In the genomic region with DNA sequence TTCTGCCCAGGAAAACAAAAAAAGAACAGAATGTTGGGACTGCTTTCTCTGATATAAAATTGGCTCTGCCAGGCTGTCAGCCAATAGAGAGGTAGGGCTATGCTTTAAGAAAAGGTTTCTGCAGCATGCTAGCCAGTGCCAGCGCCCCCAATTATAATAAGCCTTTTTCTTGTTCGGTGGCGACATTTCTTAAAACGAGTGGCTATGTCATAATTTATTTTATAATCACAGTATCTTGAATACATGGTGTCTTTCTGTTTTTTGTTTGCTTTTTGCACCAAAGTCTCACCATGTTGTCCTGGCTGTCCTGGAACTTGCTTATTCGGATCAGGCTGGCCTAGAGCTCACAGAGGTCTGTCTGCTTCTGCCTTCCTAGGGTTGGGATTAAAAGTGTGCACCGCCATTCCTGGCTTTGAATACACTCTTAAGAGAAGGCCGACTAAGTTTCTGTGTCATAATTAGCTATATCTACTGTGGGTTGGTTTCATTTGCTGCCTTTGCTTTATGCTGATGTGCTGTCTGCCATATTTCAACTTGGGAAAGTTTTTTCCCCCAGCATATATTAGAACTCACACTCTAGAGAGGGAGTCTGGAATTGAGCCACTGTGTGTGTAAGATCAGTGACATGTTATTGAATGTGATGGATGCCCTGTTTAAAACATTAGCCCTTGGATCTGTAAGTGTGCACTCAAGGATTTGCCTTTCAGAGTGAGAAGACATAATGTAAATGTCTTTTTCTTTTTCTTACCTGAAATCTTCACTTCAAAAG, we compare ENCODE assay signal across 8 mouse cellular contexts. TPM values are rescaled to one million over a fixed set of nuclear protein-coding genes. Genes with fewer than 3 reads are reported as not detected.
DNase-seq lines count a peak whose midpoint lies in the region; ATAC-seq and TF ChIP-seq lines count a peak whose summit lies in the region.

No protein-coding gene starts in this region.

- ATAC-seq in erythroblast, adult 5-6 weeks (replicated peaks; ENCODE audit: low FRiP score, poor library complexity, severe bottlenecking): no peak
- ATAC-seq in limb, embryonic 13.5 days (ENCODE audit: low FRiP score, low read depth): no peak
- ATAC-seq in stomach, embryonic 16.5 days (ENCODE audit: insufficient read depth, low FRiP score): no peak
- no peak for ATAC-seq in megakaryocyte-erythroid progenitor cell, adult 5-6 weeks (replicated peaks; ENCODE audit: low FRiP score, low TSS enrichment, poor library complexity, severe bottlenecking)
- no peak for ATAC-seq in erythroid progenitor cell, adult 5-6 weeks (replicated peaks; ENCODE audit: low FRiP score, poor library complexity, severe bottlenecking)

- H3K4me2 ChIP-seq in limb, embryonic 13.5 days (replicated peaks): peak overlapping the region; percentile 76
- peak overlapping the region; percentile 69 for H3K4me2 ChIP-seq in stomach, embryonic 16.5 days (ENCODE audit: low read depth, low read length)

- H3K9ac ChIP-seq in limb, embryonic 13.5 days: peak overlapping the region; percentile 91
- H3K9ac ChIP-seq in stomach, embryonic 16.5 days (ENCODE audit: low read length): peak overlapping the region; percentile 94; the same call in 1 of the 2 replicates

- DNase-seq in spleen, adult 2 months (ENCODE audit: low read depth in 1 of 2, low spot score in 2 of 2): no peak
- no peak for DNase-seq in spleen, adult 18-20 months

- peaks cover 15% of the 10 kb centered on the region for H3K36me3 ChIP-seq in erythroblast, embryonic 14.5 days (ENCODE audit: control insufficient read depth)
- peaks cover 2% of the 10 kb centered on the region for H3K36me3 ChIP-seq in spleen, adult 2 months (ENCODE audit: control insufficient read depth, insufficient read depth, low read length)
- H3K36me3 ChIP-seq in limb, embryonic 13.5 days: peaks cover 3% of the 10 kb centered on the region
- H3K36me3 ChIP-seq in stomach, embryonic 16.5 days (ENCODE audit: control insufficient read depth, insufficient read depth, low read length): no peaks in the 10 kb centered on the region

- no peaks in the 10 kb centered on the region for H3K9me3 ChIP-seq in erythroblast, embryonic 14.5 days (ENCODE audit: control insufficient read depth, low read length)
- H3K9me3 ChIP-seq in limb, embryonic 13.5 days: no peaks in the 10 kb centered on the region
- no peaks in the 10 kb centered on the region for H3K9me3 ChIP-seq in stomach, embryonic 16.5 days (replicated peaks; ENCODE audit: control insufficient read depth, low read length)

- H3K4me3 ChIP-seq in erythroblast, embryonic 14.5 days (replicated peaks): peak overlapping the region; percentile 97
- H3K4me3 ChIP-seq in spleen, adult 2 months (ENCODE audit: extremely low read depth, insufficient read depth, insufficient read length): peak overlapping the region; percentile 83; the same call in 1 of the 2 replicates
- H3K4me3 ChIP-seq in limb, embryonic 13.5 days: peak overlapping the region; percentile 92
- H3K4me3 ChIP-seq in stomach, embryonic 16.5 days (replicated peaks; ENCODE audit: low read length): peak overlapping the region; percentile 99

- no peak for TF ChIP-seq POLR2A in spleen, adult 2 months (IDR thresholded peaks at IDR 0.05; ENCODE audit: low read depth, low read length)

- no peaks in the 10 kb centered on the region for H3K27me3 ChIP-seq in erythroblast, embryonic 14.5 days (ENCODE audit: control insufficient read depth)
- no peaks in the 10 kb centered on the region for H3K27me3 ChIP-seq in spleen, adult 2 months (ENCODE audit: control insufficient read depth, insufficient read depth, low read length)
- no peaks in the 10 kb centered on the region for H3K27me3 ChIP-seq in limb, embryonic 13.5 days
- no peaks in the 10 kb centered on the region for H3K27me3 ChIP-seq in stomach, embryonic 16.5 days (ENCODE audit: control insufficient read depth, insufficient read depth, low read length)

- peaks cover 41% of the 10 kb centered on the region for H3K4me1 ChIP-seq in erythroblast, embryonic 14.5 days (ENCODE audit: control insufficient read depth)
- H3K4me1 ChIP-seq in spleen, adult 2 months (ENCODE audit: control insufficient read depth, insufficient read depth, insufficient read length): peaks cover 5% of the 10 kb centered on the region
- peaks cover 22% of the 10 kb centered on the region for H3K4me1 ChIP-seq in limb, embryonic 13.5 days
- peaks cover 20% of the 10 kb centered on the region for H3K4me1 ChIP-seq in stomach, embryonic 16.5 days (ENCODE audit: control insufficient read depth, insufficient read depth, low read length)

- WGBS in spleen, adult 2 months: 39% methylated on average over 7 of the region's 7 CpGs
- WGBS in limb, embryonic 13.5 days: 40% methylated on average over 7 of the region's 7 CpGs
- WGBS in stomach, embryonic 16.5 days: 43% methylated on average over 7 of the region's 7 CpGs

- TF ChIP-seq CTCF in spleen, adult 2 months (IDR thresholded peaks at IDR 0.05; ENCODE audit: extremely low read depth, insufficient read depth, insufficient read length, insufficient replicate concordance): no peak

- no peak overlapping the region for H3K27ac ChIP-seq in spleen, adult 2 months (ENCODE audit: insufficient read depth, low read length)
- no peak overlapping the region for H3K27ac ChIP-seq in limb, embryonic 13.5 days
- H3K27ac ChIP-seq in stomach, embryonic 16.5 days (ENCODE audit: low read length): peak overlapping the region; percentile 79

RNA-seq across cellular contexts. Expression of a gene that starts 1.4 kb away (rescaled TPM):
- polyA plus RNA-seq in erythroblast, embryonic 14.5 days (2012): 0.76 and 0.98 TPM in 2 replicates
- 33.4 and 41.6 TPM in 2 replicates for total RNA-seq in erythroblast, adult 5-6 weeks (2015; ENCODE audit: low replicate concordance)
- total RNA-seq in erythroblast, adult 5-6 weeks (2017; ENCODE audit: low replicate concordance): 32.6 and 38.3 TPM in 2 replicates
- 11.3 and 15.1 TPM in 2 replicates for polyA plus RNA-seq in spleen, adult 2 months (2012; rRNA removed)
- polyA plus RNA-seq in limb, embryonic 13.5 days (2015; fragmentation: Nextera tagmentation; extraction: Ambion mirVana): 53.0 and 53.1 TPM in 2 replicates
- polyA plus RNA-seq in stomach, embryonic 16.5 days (2015; fragmentation: Nextera tagmentation; extraction: Ambion mirVana): 34.0 and 38.4 TPM in 2 replicates
- total RNA-seq in megakaryocyte-erythroid progenitor cell, adult 5-6 weeks (2014; fragmentation: Nextera tagmentation): 35.3 and 40.0 TPM in 2 replicates
- 51.7 and 74.3 TPM in 2 replicates for total RNA-seq in megakaryocyte-erythroid progenitor cell, adult 5-6 weeks (2017)
- total RNA-seq in erythroid progenitor cell, adult 5-6 weeks (2015; ENCODE audit: low replicate concordance): 28.5 and 45.3 TPM in 2 replicates
- total RNA-seq in erythroid progenitor cell, adult 5-6 weeks (2017; ENCODE audit: low replicate concordance): 32.7 and 35.9 TPM in 2 replicates

RNA-seq across cellular contexts. Expression of a gene that starts 1.4 kb away (rescaled TPM):
- 1.2 TPM in 2 replicates for polyA plus RNA-seq in erythroblast, embryonic 14.5 days (2012)
- 11.3 and 15.9 TPM in 2 replicates for total RNA-seq in erythroblast, adult 5-6 weeks (2015; ENCODE audit: low replicate concordance)
- total RNA-seq in erythroblast, adult 5-6 weeks (2017; ENCODE audit: low replicate concordance): 12.8 and 13.7 TPM in 2 replicates
- polyA plus RNA-seq in spleen, adult 2 months (2012; rRNA removed): 24.8 and 26.8 TPM in 2 replicates
- polyA plus RNA-seq in limb, embryonic 13.5 days (2015; fragmentation: Nextera tagmentation; extraction: Ambion mirVana): 33.5 and 36.4 TPM in 2 replicates
- polyA plus RNA-seq in stomach, embryonic 16.5 days (2015; fragmentation: Nextera tagmentation; extraction: Ambion mirVana): 30.3 and 33.9 TPM in 2 replicates
- total RNA-seq in megakaryocyte-erythroid progenitor cell, adult 5-6 weeks (2014; fragmentation: Nextera tagmentation): 37.2 and 41.7 TPM in 2 replicates
- 17.6 and 28.0 TPM in 2 replicates for total RNA-seq in megakaryocyte-erythroid progenitor cell, adult 5-6 weeks (2017)
- 16.2 and 34.8 TPM in 2 replicates for total RNA-seq in erythroid progenitor cell, adult 5-6 weeks (2015; ENCODE audit: low replicate concordance)
- total RNA-seq in erythroid progenitor cell, adult 5-6 weeks (2017; ENCODE audit: low replicate concordance): 21.6 and 27.7 TPM in 2 replicates

RNA-seq across cellular contexts. Expression of a gene that starts 20.5 kb away (rescaled TPM):
- polyA plus RNA-seq in erythroblast, embryonic 14.5 days (2012): 0.05 and 0.06 TPM in 2 replicates
- total RNA-seq in erythroblast, adult 5-6 weeks (2015; ENCODE audit: low replicate concordance): not detected in 2 replicates
- total RNA-seq in erythroblast, adult 5-6 weeks (2017; ENCODE audit: low replicate concordance): not detected in 2 replicates
- 4.5 and 4.8 TPM in 2 replicates for polyA plus RNA-seq in spleen, adult 2 months (2012; rRNA removed)
- polyA plus RNA-seq in limb, embryonic 13.5 days (2015; fragmentation: Nextera tagmentation; extraction: Ambion mirVana): 13.8 TPM in 2 replicates
- polyA plus RNA-seq in stomach, embryonic 16.5 days (2015; fragmentation: Nextera tagmentation; extraction: Ambion mirVana): 7.0 and 9.2 TPM in 2 replicates
- not detected in 2 replicates for total RNA-seq in megakaryocyte-erythroid progenitor cell, adult 5-6 weeks (2014; fragmentation: Nextera tagmentation)
- total RNA-seq in megakaryocyte-erythroid progenitor cell, adult 5-6 weeks (2017): not detected in 2 replicates
- not detected in 2 replicates for total RNA-seq in erythroid progenitor cell, adult 5-6 weeks (2015; ENCODE audit: low replicate concordance)
- total RNA-seq in erythroid progenitor cell, adult 5-6 weeks (2017; ENCODE audit: low replicate concordance): 2.3 TPM in 1 of 2 replicates, not detected in the other

RNA-seq across cellular contexts. Expression of a gene that starts 32.6 kb away (rescaled TPM):
- polyA plus RNA-seq in erythroblast, embryonic 14.5 days (2012): 0.52 and 0.75 TPM in 2 replicates
- 3.8 and 11.0 TPM in 2 replicates for total RNA-seq in erythroblast, adult 5-6 weeks (2015; ENCODE audit: low replicate concordance)
- 2.2 and 3.2 TPM in 2 replicates for total RNA-seq in erythroblast, adult 5-6 weeks (2017; ENCODE audit: low replicate concordance)
- 30.9 and 31.0 TPM in 2 replicates for polyA plus RNA-seq in spleen, adult 2 months (2012; rRNA removed)
- 77.7 and 83.3 TPM in 2 replicates for polyA plus RNA-seq in limb, embryonic 13.5 days (2015; fragmentation: Nextera tagmentation; extraction: Ambion mirVana)
- polyA plus RNA-seq in stomach, embryonic 16.5 days (2015; fragmentation: Nextera tagmentation; extraction: Ambion mirVana): 54.6 and 60.2 TPM in 2 replicates
- 11.0 and 14.2 TPM in 2 replicates for total RNA-seq in megakaryocyte-erythroid progenitor cell, adult 5-6 weeks (2014; fragmentation: Nextera tagmentation)
- 1.7 and 2.9 TPM in 2 replicates for total RNA-seq in megakaryocyte-erythroid progenitor cell, adult 5-6 weeks (2017)
- total RNA-seq in erythroid progenitor cell, adult 5-6 weeks (2015; ENCODE audit: low replicate concordance): 1.3 and 6.5 TPM in 2 replicates
- 2.1 TPM in 1 of 2 replicates, not detected in the other for total RNA-seq in erythroid progenitor cell, adult 5-6 weeks (2017; ENCODE audit: low replicate concordance)

RNA-seq across cellular contexts. Expression of a gene that starts 58.9 kb away (rescaled TPM):
- 0.02 TPM in 1 of 2 replicates, not detected in the other for polyA plus RNA-seq in erythroblast, embryonic 14.5 days (2012)
- not detected in 2 replicates for total RNA-seq in erythroblast, adult 5-6 weeks (2015; ENCODE audit: low replicate concordance)
- not detected in 2 replicates for total RNA-seq in erythroblast, adult 5-6 weeks (2017; ENCODE audit: low replicate concordance)
- polyA plus RNA-seq in spleen, adult 2 months (2012; rRNA removed): 0.74 and 0.97 TPM in 2 replicates
- polyA plus RNA-seq in limb, embryonic 13.5 days (2015; fragmentation: Nextera tagmentation; extraction: Ambion mirVana): 0.87 and 1.2 TPM in 2 replicates
- 8.0 and 10.5 TPM in 2 replicates for polyA plus RNA-seq in stomach, embryonic 16.5 days (2015; fragmentation: Nextera tagmentation; extraction: Ambion mirVana)
- 0.17 TPM in 1 of 2 replicates, not detected in the other for total RNA-seq in megakaryocyte-erythroid progenitor cell, adult 5-6 weeks (2014; fragmentation: Nextera tagmentation)
- total RNA-seq in megakaryocyte-erythroid progenitor cell, adult 5-6 weeks (2017): 0.11 TPM in 1 of 2 replicates, not detected in the other
- total RNA-seq in erythroid progenitor cell, adult 5-6 weeks (2015; ENCODE audit: low replicate concordance): not detected in 2 replicates
- not detected in 2 replicates for total RNA-seq in erythroid progenitor cell, adult 5-6 weeks (2017; ENCODE audit: low replicate concordance)

Comparison
In these comparisons a context has a peak if more than half of its experiments do, and no peak if none do; other contexts are left out.
1. RNA of a gene that starts 1.4 kb away (polyA plus RNA-seq): 33.5 to 36.4 TPM in limb, embryonic 13.5 days, 30.3 to 33.9 TPM in stomach, embryonic 16.5 days and 24.8 to 26.8 TPM in spleen, adult 2 months; 1.2 TPM in erythroblast, embryonic 14.5 days; every median in the first group is over 10 times any median in the second.
2. Peak in every context shown above with its lines, with median percentiles within 50 percentile points of each other: H3K4me3 ChIP-seq.